Mouse (Mus musculus) gastrocnemius, postnatal 25 days (tissue): ENCODE measurements around the gene Gmppb. TPM values are rescaled to one million over a fixed set of nuclear protein-coding genes. Genes with fewer than 3 reads are reported as not detected.

Source experiments
- DNase-seq: peaks from one replicate; pipeline ENCODE4 v3.0.0; 2022
- microRNA-seq, 2 experiments: library from miRNA; unstranded; fragments of <30 nt; microRNA quantifications; one replicate each; pipeline ENCODE4 v1.2.0; 2021; ENCODE audit warnings: borderline replicate concordance in 2 of 2
- total RNA-seq, 2 experiments: library from RNA; stranded (reverse); gene quantifications; 1 replicate in 1 of 2; 2 replicates in 1 of 2; pipeline ENCODE4 v1.2.3; 2021

Gene Gmppb
- total RNA-seq, 2 experiments from 2014 or later: 6.0 to 6.2 TPM

GRCm38 (mm10) chr9:108073141-108073930 lies 24.3 kb downstream of the Gmppb start:
- DNase-seq: peak; percentile 60

- no peak for DNase-seq
Measured at GRCm38 (mm10) chr9:108080168-108080567, 31.1 kb downstream of the Gmppb start, which contains the start of gene Mst1. Gene Mst1 (plus strand): TSS chr9:108080436.

- DNase-seq: no peak
Measured at GRCm38 (mm10) chr9:108082549-108082948, 33.5 kb downstream of the Gmppb start.

- no peak for DNase-seq
Measured at GRCm38 (mm10) chr9:108082988-108083431, 34.0 kb downstream of the Gmppb start, which contains the start of gene Rnf123. Gene Rnf123 (minus strand): TSS chr9:108083346.

- no peak for DNase-seq
Measured at GRCm38 (mm10) chr9:108083561-108083960, 34.5 kb downstream of the Gmppb start.

GRCm38 (mm10) chr9:108085261-108085660 lies 36.2 kb downstream of the Gmppb start:
- no peak for DNase-seq

GRCm38 (mm10) chr9:108090611-108091120 lies 41.6 kb downstream of the Gmppb start:
- no peak for DNase-seq

GRCm38 (mm10) chr9:108093586-108093985 lies 44.5 kb downstream of the Gmppb start:
- DNase-seq: no peak

GRCm38 (mm10) chr9:108094184-108094941 lies 45.3 kb downstream of the Gmppb start, which contains the start of gene Apeh:
Gene Apeh (minus strand): TSS chr9:108094606.
- peak; percentile 93 for DNase-seq

- DNase-seq: no peak
Measured at GRCm38 (mm10) chr9:108094998-108095411, 46.0 kb downstream of the Gmppb start.

- DNase-seq: no peak
Measured at GRCm38 (mm10) chr9:108095518-108095917, 46.5 kb downstream of the Gmppb start.

- DNase-seq: no peak
Measured at GRCm38 (mm10) chr9:108095949-108096712, 47.1 kb downstream of the Gmppb start.

- DNase-seq: no peak
Measured at GRCm38 (mm10) chr9:108099619-108100018, 50.6 kb downstream of the Gmppb start.

Small RNAs within 50 kb of the gene (microRNA-seq; reads per million reads assigned to microRNA genes)
- gene Mir7088: 0 reads per million in 2 experiments

Other genes with a start within 250 kb of the Gmppb start
- 10 to 100 TPM; 18.3 to 20.7 TPM for gene Rbm6, start 176.0 kb upstream of the Gmppb start, total RNA-seq
- gene Mon1a, start 161.1 kb upstream of the Gmppb start, total RNA-seq: 1 to 10 TPM; 8.3 to 9.6 TPM
- gene Mst1r, start 142.4 kb upstream of the Gmppb start, total RNA-seq: 1 to 10 TPM; 1.3 to 2.1 TPM
- gene Actl11, start 120.8 kb upstream of the Gmppb start, total RNA-seq: not detected
- under 1 TPM; 0.18 to 0.38 TPM for gene Camkv, start 113.6 kb upstream of the Gmppb start, total RNA-seq
- gene Traip, start 99.1 kb upstream of the Gmppb start, total RNA-seq: under 1 TPM; 0.46 to 0.88 TPM
- gene Uba7, start 73.7 kb upstream of the Gmppb start, total RNA-seq: 1 to 10 TPM; 2.4 to 2.8 TPM
- not detected for gene Gm20661, start 66.2 kb upstream of the Gmppb start, total RNA-seq
- gene Inka1, start 63.4 kb upstream of the Gmppb start, total RNA-seq: 1 to 10 TPM; 2.8 to 3.1 TPM
- gene Cdhr4, start 56.7 kb upstream of the Gmppb start, total RNA-seq: under 1 TPM; 0.43 to 0.48 TPM
- not detected for gene Gm20662, start 52.9 kb upstream of the Gmppb start, total RNA-seq
- 10 to 100 TPM; 21.0 to 23.3 TPM for gene Ip6k1, start 46.7 kb upstream of the Gmppb start, total RNA-seq
- 1 to 10 TPM; 1.9 to 2.4 TPM for gene Amigo3, start 3.9 kb downstream of the Gmppb start, total RNA-seq
- not detected for gene Mst1, start 31.2 kb downstream of the Gmppb start, total RNA-seq
- 100 to 1,000 TPM; 163 to 169 TPM for gene Rnf123, start 34.1 kb downstream of the Gmppb start, total RNA-seq
- gene Apeh, start 45.4 kb downstream of the Gmppb start, total RNA-seq: 10 to 100 TPM; 32.9 to 34.4 TPM
- under 1 TPM; 0.05 to 0.08 TPM for gene Bsn, start 141.1 kb downstream of the Gmppb start, total RNA-seq
- 100 to 1,000 TPM; 169 to 183 TPM for gene Dag1, start 214.7 kb downstream of the Gmppb start, total RNA-seq
- gene Nicn1, start 241.2 kb downstream of the Gmppb start, total RNA-seq: 10 to 100 TPM in 1 of 2 experiments, 1 to 10 TPM in 1; 8.2 to 12.1 TPM
- gene Amt, start 247.6 kb downstream of the Gmppb start, total RNA-seq: 1 to 10 TPM; 1.6 to 1.8 TPM